Mouse (Mus musculus) neutrophil, adult 59 days (primary cell): ENCODE data around the gene Atp6v1fnb. TPM values are rescaled to one million over a fixed set of nuclear protein-coding genes. Genes with fewer than 3 reads are reported as not detected.

Source experiments
- total RNA-seq, 2 experiments: library from RNA; stranded (reverse); gene quantifications; 1 replicate in 1 of 2; 2 replicates in 1 of 2; pipeline ENCODE4 v1.2.4; 2023

Gene Atp6v1fnb
- 1 to 10 TPM; 1.6 to 3.5 TPM for total RNA-seq

GRCm38 (mm10) chr6:29471137-29471536, at the start of gene Atp6v1fnb:
TSS of gene Atp6v1fnb (plus strand) at chr6:29471437.

GRCm38 (mm10) chr6:29433038-29433803, 38.0 kb upstream of the Atp6v1fnb start, which contains the start of gene Flnc:
TSS of gene Flnc (plus strand) at chr6:29433256.

GRCm38 (mm10) chr6:29467583-29468354, 3.5 kb upstream of the Atp6v1fnb start, which contains the start of gene Atp6v1f:
TSS of gene Atp6v1f (plus strand) at chr6:29467718.

GRCm38 (mm10) chr6:29507447-29508309, 36.4 kb downstream of the Atp6v1fnb start, which contains the start of gene Kcp:
TSS of gene Kcp (minus strand) at chr6:29507952.

Other genes with a start within 250 kb of the Atp6v1fnb start
- gene Hilpda, start 198.9 kb upstream of the Atp6v1fnb start, total RNA-seq, result 1 to 10 TPM; 3.2 to 4.4 TPM
- gene Fam71f2, start 191.8 kb upstream of the Atp6v1fnb start, total RNA-seq, result not detected
- gene Fam71f1, start 152.3 kb upstream of the Atp6v1fnb start, total RNA-seq, result not detected
- gene Calu, start 123.4 kb upstream of the Atp6v1fnb start, total RNA-seq, result 10 to 100 TPM; 33.1 to 38.9 TPM
- not detected for gene Opn1sw, start 83.0 kb upstream of the Atp6v1fnb start, total RNA-seq
- gene Ccdc136, start 75.1 kb upstream of the Atp6v1fnb start, total RNA-seq, result under 1 TPM in 1 of 2 experiments, not detected in 1; 0.11 TPM
- gene Flnc, start 38.2 kb upstream of the Atp6v1fnb start, total RNA-seq, result not detected
- 100 to 1,000 TPM; 147 to 167 TPM for gene Atp6v1f, start 3.7 kb upstream of the Atp6v1fnb start, total RNA-seq
- not detected for gene Kcp, start 36.5 kb downstream of the Atp6v1fnb start, total RNA-seq
- gene Irf5, start 55.2 kb downstream of the Atp6v1fnb start, total RNA-seq, result 100 to 1,000 TPM in 1 of 2 experiments, 10 to 100 TPM in 1; 85.5 to 146 TPM
- gene Tnpo3, start 138.4 kb downstream of the Atp6v1fnb start, total RNA-seq, result 10 to 100 TPM; 53.4 to 55.8 TPM
- 10 to 100 TPM in 1 of 2 experiments, 1 to 10 TPM in 1; 5.9 to 20.9 TPM for gene Tspan33, start 222.8 kb downstream of the Atp6v1fnb start, total RNA-seq